Mouse (Mus musculus) CH12.LX (cell line): ENCODE results near the gene Bpifb6. TPM values are rescaled to one million over a fixed set of nuclear protein-coding genes. Genes with fewer than 3 reads are reported as not detected.

Source experiments
- DNase-seq: peaks from one replicate; pipeline ENCODE4 v3.0.0-alpha.2; 2013; ENCODE audit errors: extremely low read depth
- H3K27ac ChIP-seq: 2 replicates; pipeline ENCODE4 v1.5.1; 2012; ENCODE audit warnings: low read depth, mild to moderate bottlenecking, control low read depth, moderate library complexity; ENCODE audit not compliant: insufficient read depth
- H3K27me3 ChIP-seq: replicated peaks from 2 replicates; pipeline ENCODE3; 2012; ENCODE audit warnings: inconsistent platforms
- H3K36me3 ChIP-seq, 2 experiments: replicated peaks in 1 of 2; 2 replicates each; pipeline versions ENCODE3 to v1.6.1; 2012; ENCODE audit warnings: inconsistent platforms in 1 of 2, low read length in 1 of 2, mild to moderate bottlenecking in 1 of 2, mixed read lengths in 1 of 2, moderate library complexity in 1 of 2; ENCODE audit not compliant: control insufficient read depth in 1 of 2, insufficient read depth in 1 of 2
- H3K4me1 ChIP-seq, 2 experiments: 2 replicates each; pipeline ENCODE4 v1.6.1; 2012; ENCODE audit warnings: inconsistent platforms in 1 of 2, moderate library complexity in 1 of 2; ENCODE audit not compliant: insufficient read depth in 2 of 2, control insufficient read depth in 1 of 2
- H3K4me2 ChIP-seq: 2 replicates; pipeline ENCODE4 v1.6.1; 2012; ENCODE audit warnings: low read depth, mild to moderate bottlenecking, control low read depth; ENCODE audit not compliant: poor library complexity, insufficient read depth, severe bottlenecking
- H3K4me3 ChIP-seq, 3 experiments: fragments of 150-350 bp in 1 of 3; sonication (generic) in 1 of 3; replicated peaks in 1 of 3; 2 replicates each; pipeline versions ENCODE3 to v1.5.1; 2011 to 2012; ENCODE audit warnings: low read depth in 2 of 3, low read length in 2 of 3, mild to moderate bottlenecking in 2 of 3, moderate library complexity in 2 of 3, control low read depth in 1 of 3, improper control_type of control experiment in 1 of 3, inconsistent platforms in 1 of 3, mixed read lengths in 1 of 3; ENCODE audit not compliant: poor library complexity in 1 of 3
- H3K79me2 ChIP-seq: replicated peaks from 2 replicates; pipeline ENCODE4 v1.6.1; 2012; ENCODE audit warnings: mild to moderate bottlenecking, moderate library complexity; ENCODE audit not compliant: control insufficient read depth, poor library complexity, insufficient read depth, severe bottlenecking; ENCODE audit errors: extremely low read depth
- H3K9ac ChIP-seq: 2 replicates; pipeline ENCODE4 v1.6.1; 2012; ENCODE audit warnings: low read depth, mild to moderate bottlenecking, control low read depth, moderate library complexity; ENCODE audit not compliant: insufficient read depth
- H3K9me3 ChIP-seq: replicated peaks from 2 replicates; pipeline ENCODE3; 2012; ENCODE audit warnings: low read length, inconsistent platforms, mixed read lengths
- CHD1 ChIP-seq: IDR thresholded peaks from 2 replicates; pipeline ENCODE4 v1.6.1; 2012; ENCODE audit warnings: low read depth, low read length, improper control_type of control experiment, inconsistent platforms
- CHD2 ChIP-seq: IDR thresholded peaks from 2 replicates; pipeline ENCODE4 v1.6.1; 2011; ENCODE audit warnings: low read length, improper control_type of control experiment
- IRF4 ChIP-seq: IDR thresholded peaks from 2 replicates; pipeline ENCODE4 v1.6.1; 2014; ENCODE audit warnings: low read depth, mild to moderate bottlenecking, inconsistent platforms, low read length, improper control_type of control experiment
- JUN ChIP-seq: IDR thresholded peaks from 2 replicates; pipeline ENCODE4 v1.6.1; 2011; ENCODE audit warnings: low read depth, mild to moderate bottlenecking, low read length, improper control_type of control experiment, moderate library complexity; ENCODE audit not compliant: insufficient read depth
- MAX ChIP-seq: IDR thresholded peaks from 2 replicates; pipeline ENCODE4 v1.6.1; 2011; ENCODE audit warnings: low read length, improper control_type of control experiment
- MAZ ChIP-seq: IDR thresholded peaks from 2 replicates; pipeline ENCODE4 v1.6.1; 2012; ENCODE audit warnings: low read depth, mild to moderate bottlenecking, inconsistent platforms, low read length, improper control_type of control experiment, moderate library complexity
- MEF2A ChIP-seq: IDR thresholded peaks from 2 replicates; pipeline ENCODE4 v1.6.1; 2014; ENCODE audit warnings: low read depth, mild to moderate bottlenecking, inconsistent platforms, low read length, improper control_type of control experiment, borderline replicate concordance
- MXI1 ChIP-seq: IDR thresholded peaks from 2 replicates; pipeline ENCODE4 v1.6.1; 2011; ENCODE audit warnings: mild to moderate bottlenecking, low read depth, low read length, improper control_type of control experiment
- PAX5 ChIP-seq: IDR thresholded peaks from 2 replicates; pipeline ENCODE4 v1.6.1; 2012; ENCODE audit warnings: low read length, inconsistent platforms, mixed read lengths
- POLR2AphosphoS2 ChIP-seq: IDR thresholded peaks from 2 replicates; pipeline ENCODE4 v1.6.1; 2011; ENCODE audit warnings: low read depth, low read length, improper control_type of control experiment
- RAD21 ChIP-seq: IDR thresholded peaks from 2 replicates; pipeline ENCODE4 v1.6.1; 2011; ENCODE audit warnings: low read depth, mild to moderate bottlenecking, low read length, improper control_type of control experiment, moderate library complexity
- RCOR1 ChIP-seq: conservative IDR thresholded peaks from 2 replicates; pipeline ENCODE4 v1.6.1; 2012; ENCODE audit warnings: low read depth, mild to moderate bottlenecking, inconsistent platforms, low read length, improper control_type of control experiment
- SIN3A ChIP-seq: IDR thresholded peaks from 2 replicates; pipeline ENCODE4 v1.6.1; 2012; ENCODE audit warnings: low read length, improper control_type of control experiment, inconsistent platforms
- USF1 ChIP-seq: IDR thresholded peaks from 2 replicates; pipeline ENCODE4 v1.6.1; 2014; ENCODE audit warnings: low read depth, mild to moderate bottlenecking, inconsistent platforms, low read length, improper control_type of control experiment
- ZC3H11A ChIP-seq: IDR thresholded peaks from 2 replicates; pipeline ENCODE4 v1.6.1; 2012; ENCODE audit warnings: low read depth, mild to moderate bottlenecking, inconsistent platforms, low read length, improper control_type of control experiment
- ZKSCAN1 ChIP-seq: IDR thresholded peaks from 2 replicates; pipeline ENCODE4 v1.6.1; 2012; ENCODE audit warnings: low read depth, inconsistent platforms, low read length, improper control_type of control experiment, borderline replicate concordance
- dilution Hi-C: fragments of 300-500 bp; cut with MboI; formaldehyde crosslinking; loops from 2 replicates; pipeline ENCODE4 v1.14.3; 2020; ENCODE audit warnings: low sequenced_read_pairs; ENCODE audit not compliant: extremely low pct_unique_long_range_greater_than_20kb, extremely low pct_ligation_motif_present
- in situ Hi-C: fragments of 300-500 bp; cut with MboI; formaldehyde crosslinking; loops from 3 replicates; pipeline ENCODE4 v1.14.3; 2019; ENCODE audit warnings: low sequenced_read_pairs, low pct_ligation_motif_present, low pct_unique_long_range_greater_than_20kb, mixed read lengths
- polyA plus RNA-seq: library from polyadenylated mRNA; unstranded; fragments of >175 nt; gene quantifications from 2 replicates; pipeline ENCODE4 v1.2.1, GENCODE M21; 2012; ENCODE audit warnings: low read depth; ENCODE audit not compliant: insufficient read length
- total RNA-seq, 2 experiments: library from RNA; depleted of rRNA; stranded (reverse); fragments of 300-350 nt in 1 of 2; fragments of >200 nt in 1 of 2; gene quantifications; 2 replicates each; pipeline ENCODE4 v1.2.3; 2012 to 2014

Gene Bpifb6
- total and polyA plus RNA-seq, 3 experiments: not detected

DNA sequence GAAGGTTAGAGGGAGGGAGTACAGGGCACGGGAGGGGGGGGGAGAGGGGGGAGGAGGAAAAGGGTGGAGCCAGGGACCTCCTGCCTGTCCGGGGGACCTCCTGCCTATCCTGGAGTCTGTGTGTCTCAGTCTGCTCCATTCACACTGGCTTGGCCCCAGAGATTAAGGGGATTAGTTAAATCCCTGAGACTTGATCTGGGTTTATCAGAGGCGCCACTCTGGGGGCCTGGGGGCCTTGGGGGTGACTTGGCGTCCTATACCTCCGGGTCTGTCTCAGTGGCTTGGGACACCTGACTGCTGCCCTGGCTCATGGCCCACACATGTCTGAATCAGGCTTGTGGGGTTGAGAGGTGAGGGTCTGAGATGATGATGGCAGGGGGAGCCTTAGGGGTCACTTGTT, 46.6 kb upstream of the Bpifb6 start:
- in situ Hi-C loops: no loop called here
- Histone ChIP-seq H3K27me3 (peaks cover 75% of the 10 kb centered on the region), H3K36me3 (no peaks in the 10 kb centered on the region), H3K9ac (no peak overlapping the region)
- no peak for DNase-seq
- dilution Hi-C loops: no loop called here
- TF ChIP-seq USF1 (no peak), POLR2AphosphoS2 (no peak), MAZ (no peak), SIN3A (no peak), PAX5 (no peak), RAD21 (no peak), ZC3H11A (no peak), MAX (no peak), CHD2 (no peak), CHD1 (no peak), MEF2A (no peak)
- TF ChIP-seq, all 38 proteins: peak for 0
- no peak overlapping the region for H3K4me2 ChIP-seq
- H3K79me2 ChIP-seq: no peaks in the 10 kb centered on the region
- H3K4me3 ChIP-seq: no peak overlapping the region
- H3K27ac ChIP-seq: no peak overlapping the region
- H3K4me1 ChIP-seq: no peaks in the 10 kb centered on the region
- H3K9me3 ChIP-seq: peaks cover 12% of the 10 kb centered on the region

DNA sequence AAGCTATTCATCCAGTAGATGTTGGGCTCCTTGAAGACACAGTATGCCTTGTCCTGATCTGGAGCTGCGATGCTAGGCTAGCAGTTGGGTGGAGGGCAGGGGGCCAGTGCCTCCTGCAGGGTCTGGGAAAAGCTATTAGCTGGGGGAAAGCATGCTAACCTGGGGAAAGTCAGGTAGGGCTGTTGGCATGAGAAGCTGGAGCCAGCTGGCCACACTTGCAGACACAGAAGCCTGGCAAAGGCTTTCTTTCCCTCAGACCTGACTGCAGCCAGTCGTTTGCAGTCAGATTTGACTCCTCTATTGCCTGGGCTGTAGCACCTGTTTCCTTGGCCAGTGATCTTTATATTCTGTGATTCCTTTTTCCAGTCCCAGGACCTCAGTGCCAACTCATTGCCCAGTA, 40.6 kb upstream of the Bpifb6 start:
- no peaks in the 10 kb centered on the region for H3K36me3 ChIP-seq
- H3K27ac ChIP-seq: no peak overlapping the region
- no peaks in the 10 kb centered on the region for H3K79me2 ChIP-seq
- H3K9ac ChIP-seq: no peak overlapping the region
- DNase-seq: no peak
- TF ChIP-seq RCOR1 (no peak), JUN (no peak), USF1 (no peak)
- H3K4me1 ChIP-seq: no peaks in the 10 kb centered on the region
- dilution Hi-C loops (no loop called here), in situ Hi-C loops (no loop called here)
- peaks cover 82% of the 10 kb centered on the region for H3K27me3 ChIP-seq
- H3K9me3 ChIP-seq: no peaks in the 10 kb centered on the region
- no peak overlapping the region for H3K4me3 ChIP-seq
- no peak overlapping the region for H3K4me2 ChIP-seq

DNA sequence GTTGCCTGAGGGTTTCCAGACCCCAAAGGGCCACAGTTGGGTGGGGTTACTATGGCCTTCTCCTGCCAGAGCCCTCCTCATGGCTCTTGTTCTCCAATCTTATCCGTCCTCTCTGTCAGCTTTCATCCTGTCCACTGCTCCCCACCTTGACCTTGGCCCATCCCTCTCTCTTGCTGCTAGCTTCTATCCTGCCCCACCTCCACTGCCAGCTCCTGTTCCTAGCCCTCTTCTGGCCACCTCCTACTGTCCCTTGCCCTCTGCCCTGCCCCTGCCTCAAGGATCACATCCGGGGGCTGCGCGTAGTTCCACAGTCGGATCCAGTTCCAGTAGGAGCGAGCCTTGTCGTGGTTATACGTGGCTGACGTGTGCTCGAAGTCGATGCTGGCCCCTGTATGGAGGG, 39.9 kb upstream of the Bpifb6 start:
- Histone ChIP-seq H3K4me2 (no peak overlapping the region), H3K4me1 (no peaks in the 10 kb centered on the region), H3K9me3 (peaks cover 4% of the 10 kb centered on the region), H3K27me3 (peaks cover 79% of the 10 kb centered on the region), H3K9ac (no peak overlapping the region), H3K4me3 (no peak overlapping the region), H3K79me2 (no peaks in the 10 kb centered on the region), H3K36me3 (no peaks in the 10 kb centered on the region), H3K27ac (no peak overlapping the region)
- dilution Hi-C loops: no loop called here
- no peak for DNase-seq
- in situ Hi-C loops: no loop called here
- no peak for TF ChIP-seq MXI1
- no peak for TF ChIP-seq IRF4
- TF ChIP-seq CHD2: no peak
- no peak for TF ChIP-seq ZKSCAN1
